Mouse (Mus musculus): ENCODE measurements at regions not wholly inside any gene's neighbourhood (a gene's known extent, or its start where the extent isn't known, plus 50 kb on each side); places are given as distances from the start of the nearest gene placed in this dataset.

DNA sequence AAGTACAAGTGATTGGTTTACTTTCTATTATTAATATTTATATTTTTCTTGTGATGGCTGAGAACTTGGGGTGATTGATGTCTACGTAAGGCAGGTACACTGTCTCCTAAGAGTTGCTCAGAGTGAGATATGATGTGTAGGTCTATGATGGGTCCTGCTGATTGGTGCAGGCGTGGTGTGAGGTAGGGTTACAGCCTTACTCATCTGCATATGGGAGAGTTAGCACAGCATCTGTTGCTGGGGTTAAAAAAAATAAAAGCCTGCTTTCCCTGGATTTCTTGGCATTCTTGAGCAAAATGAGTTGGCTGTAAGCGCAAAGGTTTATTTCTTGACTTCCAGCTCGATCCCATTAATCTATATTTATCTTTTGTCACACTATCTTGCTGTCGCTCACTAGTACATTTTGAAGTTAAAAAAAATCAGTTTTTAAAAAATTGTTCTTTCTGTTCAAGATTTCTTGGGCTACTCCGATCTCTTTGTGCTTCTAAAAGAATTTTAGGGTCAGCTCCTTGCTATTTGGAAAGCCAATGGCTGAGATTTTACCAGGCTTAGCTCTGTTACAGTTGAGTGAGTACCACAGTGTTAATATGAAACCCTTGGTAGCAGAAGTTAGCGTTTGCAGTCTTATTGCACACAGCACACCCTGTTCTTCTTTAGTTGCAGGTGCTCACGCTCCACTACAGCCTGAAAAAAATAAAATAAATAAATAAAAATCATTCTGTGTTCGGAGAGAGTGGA lies 482.0 kb downstream of the Plekhb2 start:
- intact Hi-C loops (cut with DNase I), result no loop called here
- peak in 1 of 2 experiments; percentile 44 for DNase-seq (ENCODE audit: low spot score in 2 of 2)

- intact Hi-C loops (cut with DNase I), result no loop called here
- DNase-seq (ENCODE audit: low spot score in 2 of 2), result no peak
Measured at GRCm38 (mm10) chr1:35332340-35332684, 482.5 kb downstream of the Plekhb2 start.

- intact Hi-C loops (cut with DNase I), result no loop called here
- no peak for DNase-seq (ENCODE audit: low spot score in 2 of 2)
Measured at GRCm38 (mm10) chr1:35337647-35338046, 487.9 kb downstream of the Plekhb2 start.

DNA sequence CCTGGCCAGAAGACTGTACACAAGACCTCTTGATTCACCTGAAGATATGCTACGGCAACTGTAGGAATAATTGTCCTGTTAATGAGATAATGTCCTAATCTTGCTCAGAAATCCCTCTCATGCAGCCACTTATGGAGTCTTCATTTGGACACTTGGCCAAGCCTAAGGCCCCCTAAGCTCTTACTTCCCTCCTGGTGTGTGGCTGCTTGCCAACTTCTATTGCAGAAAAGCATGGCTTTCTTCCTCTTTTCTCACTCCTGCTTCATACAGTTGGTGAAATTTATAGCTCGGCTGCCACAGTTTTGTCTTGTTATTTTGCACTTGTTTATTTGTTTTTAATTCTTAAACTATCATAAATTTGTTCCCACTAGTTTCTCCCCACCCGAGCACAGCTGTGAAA lies 488.4 kb downstream of the Plekhb2 start:
- DNase-seq (ENCODE audit: low spot score in 2 of 2), result no peak
- intact Hi-C loops (cut with DNase I), result no loop called here

DNA sequence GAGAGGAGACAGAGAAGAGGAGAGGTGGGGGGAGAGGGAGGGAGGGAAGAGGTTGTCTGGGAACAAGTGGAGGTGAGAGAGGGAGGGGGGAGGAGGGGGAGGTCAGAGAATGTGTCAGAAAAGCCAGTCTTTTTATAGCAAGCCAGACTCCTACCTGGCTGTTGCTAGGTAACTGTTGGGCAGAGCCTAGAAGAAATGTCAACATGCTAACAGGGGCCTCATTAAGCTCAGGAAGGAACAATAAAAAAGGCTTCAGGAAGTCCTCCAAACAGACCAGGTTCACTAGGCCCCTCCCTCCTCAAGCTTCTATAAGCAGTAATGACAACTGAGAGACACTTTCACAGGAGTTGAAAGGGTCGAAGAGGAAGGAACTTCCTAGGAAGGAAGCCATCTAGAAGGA lies 494.8 kb downstream of the Plekhb2 start:
- intact Hi-C loops (cut with DNase I), result no loop called here
- DNase-seq (ENCODE audit: low spot score in 2 of 2), result no peak

DNA sequence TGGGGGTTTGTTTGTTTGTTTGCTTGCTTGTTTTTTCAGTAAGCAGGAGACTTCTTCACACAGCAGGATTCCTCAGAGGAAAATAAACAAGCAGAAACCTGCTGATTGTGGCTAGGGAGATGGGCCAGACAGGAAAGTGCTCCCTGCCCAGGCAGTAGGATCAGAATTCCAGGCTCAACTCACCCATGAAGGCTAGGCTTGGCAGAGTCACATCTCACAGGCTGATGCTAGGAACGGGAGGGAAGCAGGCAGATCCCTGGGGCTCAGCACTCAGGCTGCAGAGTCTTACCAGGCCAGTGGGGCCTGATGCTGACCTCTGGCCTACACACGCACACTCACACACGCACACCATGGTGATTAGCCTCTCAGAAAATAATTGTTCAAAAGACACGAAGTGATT lies 498.5 kb downstream of the Plekhb2 start:
- intact Hi-C loops (cut with DNase I), result no loop called here
- no peak for DNase-seq (ENCODE audit: low spot score in 2 of 2)

DNA sequence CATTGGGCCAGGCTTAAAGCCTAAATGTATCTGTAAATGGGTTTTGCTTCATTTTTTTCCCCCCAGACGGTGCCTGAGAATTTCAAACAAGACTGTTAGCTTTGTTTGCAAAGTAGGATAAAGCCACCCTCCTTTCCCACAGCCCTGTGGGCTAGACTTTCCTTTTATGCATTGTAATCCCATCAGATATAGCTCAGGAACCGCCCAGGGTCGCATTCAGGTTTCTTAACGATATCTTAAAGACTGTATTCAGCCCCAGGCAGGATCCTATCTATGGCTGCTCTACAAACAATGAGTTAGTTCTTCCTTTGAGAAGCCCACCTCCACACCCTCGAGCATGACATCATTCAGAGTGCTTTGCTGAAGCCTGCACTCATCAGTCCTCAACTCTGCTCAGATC lies 509.2 kb downstream of the Plekhb2 start:
- intact Hi-C loops (cut with DNase I), result no loop called here
- no peak for DNase-seq (ENCODE audit: low spot score in 2 of 2)

DNA sequence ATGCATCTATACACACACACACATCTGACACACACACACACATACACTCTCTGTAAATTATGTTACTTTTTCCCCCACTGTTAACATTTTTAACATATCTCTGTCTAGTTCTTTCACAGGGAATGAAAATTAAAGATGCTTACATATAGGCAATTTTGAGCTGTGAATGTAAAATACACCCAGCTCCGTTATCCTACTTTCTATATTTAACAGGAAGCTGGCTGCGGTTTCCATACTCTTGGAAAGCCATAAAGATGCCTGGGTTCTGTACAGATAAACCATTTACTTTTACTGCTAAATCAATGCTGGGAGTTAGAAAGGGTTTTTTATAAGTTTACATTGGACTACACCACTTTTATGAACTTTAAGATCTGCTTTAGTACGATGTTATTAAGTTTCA lies 511.7 kb downstream of the Plekhb2 start:
- DNase-seq (ENCODE audit: low spot score in 2 of 2), result peak in 1 of 2 experiments; percentile 80
- intact Hi-C loops (cut with DNase I), result no loop called here

DNA sequence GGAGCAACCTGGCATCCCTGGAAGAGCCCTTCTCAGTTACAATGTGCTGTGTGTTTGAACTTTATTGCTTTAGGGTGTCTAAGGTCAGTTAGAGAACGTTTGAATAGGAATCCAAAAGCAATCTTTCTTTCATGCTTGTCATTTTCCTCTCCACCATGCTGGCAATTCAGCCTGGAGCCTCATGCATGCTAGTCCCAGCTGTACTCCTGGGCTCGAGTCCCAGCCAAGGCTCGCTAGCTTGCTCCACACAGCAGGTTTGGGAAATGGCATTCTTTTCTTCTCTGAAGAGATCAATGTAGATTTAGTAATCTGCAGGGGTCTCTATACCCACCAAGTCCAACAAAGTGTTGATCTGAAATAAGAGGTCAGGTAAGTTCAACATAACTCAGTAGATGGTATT lies 513.1 kb downstream of the Plekhb2 start:
- DNase-seq (ENCODE audit: low spot score in 2 of 2), result peak in 1 of 2 experiments; percentile 32
- intact Hi-C loops (cut with DNase I), result no loop called here

GRCm38 (mm10) chr1:35366559-35366958 lies 516.8 kb downstream of the Plekhb2 start:
- DNase-seq (ENCODE audit: low spot score in 2 of 2), result no peak
- intact Hi-C loops (cut with DNase I), result no loop called here

GRCm38 (mm10) chr1:35372751-35373150 lies 523.0 kb downstream of the Plekhb2 start:
- DNase-seq (ENCODE audit: low spot score in 2 of 2), result no peak
- intact Hi-C loops (cut with DNase I), result no loop called here

- intact Hi-C loops (cut with DNase I), result loop anchor here (10.0 kb wide), 2 partner anchors 176 to 486 kb away; no protein-coding TSS in a partner anchor
Measured at GRCm38 (mm10) chr1:35380633-35381385, 531.0 kb downstream of the Plekhb2 start.

GRCm38 (mm10) chr1:35385430-35385829 lies 535.7 kb downstream of the Plekhb2 start:
- DNase-seq (ENCODE audit: low spot score in 2 of 2), result peak; percentile 45 to 72
- intact Hi-C loops (cut with DNase I), result loop anchor here (1.0 to 10.0 kb wide), 3 partner anchors 181 to 491 kb away; no protein-coding TSS in a partner anchor

More at GRCm38 (mm10) chr1:35380633-35381385, 531.0 kb downstream of the Plekhb2 start:
- no peak for DNase-seq (ENCODE audit: low spot score in 2 of 2)

DNA sequence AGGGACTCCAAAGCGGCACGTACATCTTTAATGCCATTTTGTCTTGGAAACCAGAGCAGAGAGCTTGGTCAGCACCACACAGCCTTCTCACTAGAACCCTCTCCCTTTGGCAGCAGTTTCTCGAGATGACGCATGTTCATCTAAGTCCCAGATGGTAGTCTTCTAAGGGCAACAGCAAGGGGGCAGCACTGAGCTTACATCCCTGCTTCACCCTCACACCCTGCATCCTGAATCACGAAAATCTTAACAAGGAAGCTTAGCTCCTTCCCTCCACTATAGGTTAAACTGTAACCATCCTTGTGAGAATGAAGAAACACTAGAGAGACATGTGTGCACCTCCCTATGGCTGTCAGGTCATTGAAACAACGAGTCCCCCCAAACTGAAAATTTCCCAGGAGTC lies 538.4 kb downstream of the Plekhb2 start:
- peak; percentile 24 to 74 for DNase-seq (ENCODE audit: low spot score in 2 of 2)
- intact Hi-C loops (cut with DNase I), result loop anchor here (10.0 kb wide), 2 partner anchors 183 to 493 kb away; no protein-coding TSS in a partner anchor

DNA sequence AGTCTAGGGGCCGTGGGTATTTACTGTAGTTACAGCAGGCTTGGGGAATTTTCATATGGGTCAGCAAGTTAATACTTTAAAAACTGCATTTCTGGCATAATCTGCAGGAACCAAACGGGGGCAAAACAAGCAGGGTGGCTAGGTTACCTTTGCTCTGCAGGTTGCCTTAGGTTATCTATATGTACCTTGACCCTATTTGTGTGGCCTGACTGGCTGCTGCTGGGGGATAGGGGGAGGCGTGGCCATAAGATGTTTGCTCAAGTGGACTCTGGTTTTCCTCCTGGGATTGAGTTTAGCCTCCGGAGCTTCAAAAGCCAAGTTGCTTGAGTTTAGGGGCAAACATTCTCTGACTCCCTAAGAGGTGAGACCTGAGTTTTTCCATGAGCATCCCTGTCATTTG lies 540.6 kb downstream of the Plekhb2 start:
- intact Hi-C loops (cut with DNase I), result no loop called here
- DNase-seq (ENCODE audit: low spot score in 2 of 2), result no peak

- intact Hi-C loops (cut with DNase I), result no loop called here
- DNase-seq (ENCODE audit: low spot score in 2 of 2), result no peak
Measured at GRCm38 (mm10) chr1:35390858-35391586, 541.2 kb downstream of the Plekhb2 start.

DNA sequence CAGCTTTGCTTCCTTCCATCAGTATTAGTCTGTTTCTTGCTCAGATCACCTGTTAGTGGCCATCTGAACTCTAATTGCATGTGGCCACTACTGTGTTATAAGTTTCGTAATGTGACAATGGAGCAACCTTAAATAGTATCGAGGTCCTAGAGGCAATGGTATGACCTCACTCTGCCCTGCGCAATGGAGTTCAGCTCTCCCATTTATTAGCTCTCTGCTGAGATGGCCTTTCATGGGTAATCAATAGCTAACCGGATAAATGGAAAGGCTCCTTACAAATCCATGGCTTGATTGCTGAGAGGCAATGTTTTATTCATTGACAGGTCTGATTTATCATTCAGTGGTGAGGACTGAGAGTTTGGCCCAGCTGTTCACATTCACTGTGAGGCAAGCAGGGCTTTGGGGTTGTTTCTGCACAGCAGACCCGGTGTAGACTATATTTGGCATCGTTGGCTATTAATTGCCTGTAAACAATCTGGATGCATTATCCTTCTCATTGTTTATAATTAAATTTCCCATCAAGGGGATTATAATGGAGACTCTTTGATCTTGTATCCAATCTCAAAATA lies 543.9 kb downstream of the Plekhb2 start:
- intact Hi-C loops (cut with DNase I), result no loop called here

DNA sequence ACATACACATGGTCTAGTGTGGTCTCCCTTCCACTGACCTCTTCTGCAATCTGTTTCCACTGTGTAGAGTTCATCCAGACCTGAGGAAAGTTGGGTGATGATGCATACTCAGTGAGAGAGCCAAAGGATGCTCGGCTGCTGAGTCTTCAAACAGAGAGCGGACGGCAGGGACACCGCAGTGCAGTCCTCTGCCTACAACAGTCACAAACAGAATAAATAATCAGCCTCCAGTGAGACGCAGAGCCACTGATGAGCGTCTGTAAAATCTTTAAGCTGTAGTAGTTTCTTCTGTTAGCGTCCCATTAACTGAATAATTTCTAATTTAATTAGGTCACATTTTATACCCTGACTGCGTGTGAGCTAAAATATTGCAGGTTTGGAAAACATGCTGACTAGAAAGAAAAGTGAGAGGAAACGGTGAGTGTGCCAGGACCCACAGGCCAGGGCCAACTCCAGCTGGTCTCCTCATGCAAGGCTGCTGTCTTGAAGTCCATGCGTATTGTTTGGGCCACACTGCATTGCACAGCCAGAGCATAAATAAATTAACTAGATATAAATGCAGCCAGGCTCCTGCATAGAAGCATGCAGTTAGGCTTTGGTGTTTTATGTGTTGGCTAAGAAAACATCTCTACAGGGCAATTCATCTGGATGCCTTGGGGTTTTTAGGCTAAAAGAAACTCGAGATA lies 551.0 kb downstream of the Plekhb2 start:
- intact Hi-C loops (cut with DNase I), result no loop called here
- DNase-seq (ENCODE audit: low spot score in 2 of 2), result no peak

More for the DNA sequence above, 543.9 kb downstream of the Plekhb2 start:
- no peak for DNase-seq (ENCODE audit: low spot score in 2 of 2)

DNA sequence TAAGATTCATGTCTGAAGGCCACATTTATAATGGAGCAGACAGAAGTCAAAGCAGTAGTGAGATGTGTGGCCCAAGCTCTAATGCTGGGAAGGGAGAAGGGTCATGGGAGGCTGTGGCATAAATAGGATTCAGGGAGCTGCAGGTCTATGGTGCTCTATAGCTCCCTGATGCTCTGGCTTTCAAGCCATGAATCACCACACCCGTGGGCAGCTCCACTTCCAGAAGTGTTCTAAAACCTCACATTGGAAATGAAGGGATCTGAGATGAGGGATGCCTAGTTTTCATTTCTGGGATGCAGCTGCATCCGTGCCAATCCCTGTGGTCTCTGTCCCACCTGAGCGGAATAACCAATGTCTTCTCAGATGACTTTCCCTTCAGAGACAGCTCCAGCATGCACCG lies 553.2 kb downstream of the Plekhb2 start:
- DNase-seq (ENCODE audit: low spot score in 2 of 2), result peak in 1 of 2 experiments; percentile 60
- intact Hi-C loops (cut with DNase I), result no loop called here

All from left cerebral cortex, postnatal 25 days (tissue).